Mouse (Mus musculus): Measurements from ENCODE around the gene Setd4.
A peak's percentile ranks its signal among the peaks of the same experiment; 100 is the strongest.

The Setd4 gene

GRCm38 (mm10) chr16:93596807-93597206, 7.1 kb downstream of the Setd4 start:
- TF ChIP-seq CTCF (conservative IDR thresholded peaks at IDR 0.05; ENCODE audit: low read length), result no peak
- no peak for TF ChIP-seq NANOG (IDR thresholded peaks at IDR 0.05; ENCODE audit: borderline replicate concordance, low read length)
- TF ChIP-seq POU5F1 (IDR thresholded peaks at IDR 0.05; ENCODE audit: borderline replicate concordance, low read length), result no peak
- no peak overlapping the region for H3K4me3 ChIP-seq (replicated peaks; ENCODE audit: low read length)
- H3K4me1 ChIP-seq (replicated peaks; ENCODE audit: low read depth, low read length), result peaks cover 30% of the 10 kb centered on the region
- no peaks in the 10 kb centered on the region for H3K27me3 ChIP-seq (ENCODE audit: insufficient read depth, low read length)
- H3K9me3 ChIP-seq (ENCODE audit: low read length), result no peaks in the 10 kb centered on the region
- H3K36me3 ChIP-seq (ENCODE audit: insufficient read depth, low read length), result peaks cover 73% of the 10 kb centered on the region

DNA sequence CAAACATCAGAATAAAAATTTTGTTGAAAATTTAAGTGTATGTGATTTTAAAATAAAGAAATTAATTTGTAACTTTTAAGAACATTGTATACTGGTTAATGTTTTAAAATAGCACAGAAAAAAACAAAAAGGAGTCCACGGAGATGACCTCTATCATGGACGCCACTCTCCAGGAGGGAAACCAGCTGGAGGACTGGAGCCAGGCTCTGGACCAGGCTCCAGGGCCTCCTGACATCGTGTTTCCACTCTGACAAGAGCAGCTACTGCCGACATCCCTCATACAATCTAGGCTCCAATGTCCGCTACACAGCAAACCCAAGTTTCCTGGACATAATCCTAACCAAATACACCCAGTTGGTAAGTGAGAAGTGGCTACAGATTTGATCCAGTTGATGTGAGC, 8.1 kb downstream of the Setd4 start:
- H3K27me3 ChIP-seq (ENCODE audit: insufficient read depth, low read length), result no peaks in the 10 kb centered on the region
- H3K4me3 ChIP-seq (replicated peaks; ENCODE audit: low read length), result no peak overlapping the region
- no peaks in the 10 kb centered on the region for H3K9me3 ChIP-seq (ENCODE audit: low read length)
- TF ChIP-seq POU5F1 (IDR thresholded peaks at IDR 0.05; ENCODE audit: borderline replicate concordance, low read length), result no peak
- TF ChIP-seq NANOG (IDR thresholded peaks at IDR 0.05; ENCODE audit: borderline replicate concordance, low read length), result no peak
- TF ChIP-seq CTCF (conservative IDR thresholded peaks at IDR 0.05; ENCODE audit: low read length), result no peak
- peaks cover 69% of the 10 kb centered on the region for H3K36me3 ChIP-seq (ENCODE audit: insufficient read depth, low read length)
- peaks cover 36% of the 10 kb centered on the region for H3K4me1 ChIP-seq (replicated peaks; ENCODE audit: low read depth, low read length)

DNA sequence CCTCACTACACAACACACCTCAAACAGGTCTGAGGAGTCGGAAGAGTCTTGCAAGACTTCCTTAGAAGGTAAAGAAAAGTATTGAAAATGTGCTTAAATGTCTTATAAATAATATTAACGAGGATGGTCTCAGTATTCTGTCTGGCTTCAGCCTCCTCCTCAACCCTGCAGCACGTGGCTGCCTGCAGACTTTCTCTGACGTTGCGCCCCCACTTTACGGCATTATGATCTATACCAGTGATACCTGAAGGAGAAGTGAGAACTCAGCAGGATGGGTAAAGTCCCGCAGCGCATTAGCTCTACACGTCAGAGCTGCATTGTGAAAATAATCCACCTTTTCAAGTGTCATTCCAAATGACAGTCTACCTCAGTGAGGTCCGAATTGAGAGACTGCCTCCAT, 9.4 kb downstream of the Setd4 start:
- Histone ChIP-seq H3K4me1 (replicated peaks; ENCODE audit: low read depth, low read length) (peaks cover 47% of the 10 kb centered on the region), H3K27me3 (ENCODE audit: insufficient read depth, low read length) (no peaks in the 10 kb centered on the region), H3K4me3 (replicated peaks; ENCODE audit: low read length) (no peak overlapping the region), H3K9me3 (ENCODE audit: low read length) (no peaks in the 10 kb centered on the region), H3K36me3 (ENCODE audit: insufficient read depth, low read length) (peaks cover 75% of the 10 kb centered on the region)
- TF ChIP-seq CTCF (conservative IDR thresholded peaks at IDR 0.05; ENCODE audit: low read length) (no peak), POU5F1 (IDR thresholded peaks at IDR 0.05; ENCODE audit: borderline replicate concordance, low read length) (no peak), NANOG (IDR thresholded peaks at IDR 0.05; ENCODE audit: borderline replicate concordance, low read length) (no peak)

- TF ChIP-seq CTCF (conservative IDR thresholded peaks at IDR 0.05; ENCODE audit: low read length), result no peak
- no peak for TF ChIP-seq NANOG (IDR thresholded peaks at IDR 0.05; ENCODE audit: borderline replicate concordance, low read length)
- no peak for TF ChIP-seq POU5F1 (IDR thresholded peaks at IDR 0.05; ENCODE audit: borderline replicate concordance, low read length)
- Histone ChIP-seq H3K36me3 (ENCODE audit: insufficient read depth, low read length) (peaks cover 72% of the 10 kb centered on the region), H3K9me3 (ENCODE audit: low read length) (no peaks in the 10 kb centered on the region), H3K4me1 (replicated peaks; ENCODE audit: low read depth, low read length) (peaks cover 47% of the 10 kb centered on the region), H3K27me3 (ENCODE audit: insufficient read depth, low read length) (no peaks in the 10 kb centered on the region), H3K4me3 (replicated peaks; ENCODE audit: low read length) (no peak overlapping the region)
These were observed 10.5 kb downstream of the Setd4 start for GRCm38 (mm10) chr16:93593406-93593805.

GRCm38 (mm10) chr16:93592711-93593110, 11.2 kb downstream of the Setd4 start:
- Histone ChIP-seq H3K27me3 (ENCODE audit: insufficient read depth, low read length) (no peaks in the 10 kb centered on the region), H3K9me3 (ENCODE audit: low read length) (no peaks in the 10 kb centered on the region), H3K36me3 (ENCODE audit: insufficient read depth, low read length) (peaks cover 71% of the 10 kb centered on the region), H3K4me1 (replicated peaks; ENCODE audit: low read depth, low read length) (peaks cover 54% of the 10 kb centered on the region), H3K4me3 (replicated peaks; ENCODE audit: low read length) (no peak overlapping the region)
- TF ChIP-seq CTCF (conservative IDR thresholded peaks at IDR 0.05; ENCODE audit: low read length) (no peak), POU5F1 (IDR thresholded peaks at IDR 0.05; ENCODE audit: borderline replicate concordance, low read length) (no peak), NANOG (IDR thresholded peaks at IDR 0.05; ENCODE audit: borderline replicate concordance, low read length) (no peak)

GRCm38 (mm10) chr16:93591450-93592430, 12.1 kb downstream of the Setd4 start:
- Histone ChIP-seq H3K4me1 (replicated peaks; ENCODE audit: low read depth, low read length) (peaks cover 63% of the 10 kb centered on the region), H3K9me3 (ENCODE audit: low read length) (no peaks in the 10 kb centered on the region), H3K36me3 (ENCODE audit: insufficient read depth, low read length) (peaks cover 69% of the 10 kb centered on the region), H3K4me3 (replicated peaks; ENCODE audit: low read length) (peak overlapping the region; percentile 72), H3K27me3 (ENCODE audit: insufficient read depth, low read length) (no peaks in the 10 kb centered on the region)
- no peak for TF ChIP-seq CTCF (conservative IDR thresholded peaks at IDR 0.05; ENCODE audit: low read length)
- TF ChIP-seq NANOG (IDR thresholded peaks at IDR 0.05; ENCODE audit: borderline replicate concordance, low read length), result no peak
- no peak for TF ChIP-seq POU5F1 (IDR thresholded peaks at IDR 0.05; ENCODE audit: borderline replicate concordance, low read length)

GRCm38 (mm10) chr16:93590915-93591314, 12.9 kb downstream of the Setd4 start:
- Histone ChIP-seq H3K27me3 (ENCODE audit: insufficient read depth, low read length) (no peaks in the 10 kb centered on the region), H3K4me1 (replicated peaks; ENCODE audit: low read depth, low read length) (peaks cover 65% of the 10 kb centered on the region), H3K9me3 (ENCODE audit: low read length) (no peaks in the 10 kb centered on the region), H3K4me3 (replicated peaks; ENCODE audit: low read length) (peak overlapping the region; percentile 72), H3K36me3 (ENCODE audit: insufficient read depth, low read length) (peaks cover 65% of the 10 kb centered on the region)
- peak; percentile 65 for TF ChIP-seq CTCF (conservative IDR thresholded peaks at IDR 0.05; ENCODE audit: low read length)
- no peak for TF ChIP-seq NANOG (IDR thresholded peaks at IDR 0.05; ENCODE audit: borderline replicate concordance, low read length)

- Histone ChIP-seq H3K4me3 (replicated peaks; ENCODE audit: low read length) (no peak overlapping the region), H3K4me1 (replicated peaks; ENCODE audit: low read depth, low read length) (peaks cover 82% of the 10 kb centered on the region), H3K9me3 (ENCODE audit: low read length) (no peaks in the 10 kb centered on the region), H3K27me3 (ENCODE audit: insufficient read depth, low read length) (no peaks in the 10 kb centered on the region), H3K36me3 (ENCODE audit: insufficient read depth, low read length) (peaks cover 73% of the 10 kb centered on the region)
- TF ChIP-seq CTCF (conservative IDR thresholded peaks at IDR 0.05; ENCODE audit: low read length) (no peak), NANOG (IDR thresholded peaks at IDR 0.05; ENCODE audit: borderline replicate concordance, low read length) (no peak), POU5F1 (IDR thresholded peaks at IDR 0.05; ENCODE audit: borderline replicate concordance, low read length) (no peak)
These were observed 15.6 kb downstream of the Setd4 start for GRCm38 (mm10) chr16:93588281-93588680.
